Mouse (Mus musculus) MEL (cell line): ENCODE measurements around the gene P3h2. TPM values are rescaled to one million over a fixed set of nuclear protein-coding genes. Genes with fewer than 3 reads are reported as not detected.

Experiments used
- DNase-seq: peaks from one replicate; pipeline ENCODE4 v3.0.0; 2011; ENCODE audit warnings: low read depth, low spot score
- H3K27ac ChIP-seq: 2 replicates; pipeline ENCODE4 v1.5.1; 2012; ENCODE audit warnings: low read depth, mild to moderate bottlenecking, control low read depth, low read length, moderate library complexity; ENCODE audit not compliant: control insufficient read depth
- H3K27me3 ChIP-seq, 2 experiments: fragments of 150-350 bp in 1 of 2; sonication (generic) in 1 of 2; 2 replicates each; pipeline ENCODE4 v1.6.1; 2012; ENCODE audit warnings: low read length in 2 of 2, mild to moderate bottlenecking in 2 of 2, improper control_type of control experiment in 1 of 2, moderate library complexity in 1 of 2; ENCODE audit not compliant: insufficient read depth in 2 of 2, control insufficient read depth in 1 of 2
- H3K36me3 ChIP-seq, 2 experiments: 2 replicates each; pipeline ENCODE4 v1.6.1; 2012 to 2014; ENCODE audit warnings: low read length in 2 of 2, improper control_type of control experiment in 1 of 2, inconsistent platforms in 1 of 2, mild to moderate bottlenecking in 1 of 2; ENCODE audit not compliant: insufficient read depth in 2 of 2, control insufficient read depth in 1 of 2
- H3K4me1 ChIP-seq, 2 experiments: fragments of 150-350 bp in 1 of 2; sonication (generic) in 1 of 2; 2 replicates each; pipeline ENCODE4 v1.6.1; 2012; ENCODE audit warnings: low read length in 2 of 2, improper control_type of control experiment in 1 of 2, mild to moderate bottlenecking in 1 of 2; ENCODE audit not compliant: insufficient read depth in 2 of 2, control insufficient read depth in 1 of 2
- H3K4me3 ChIP-seq, 2 experiments: fragments of 150-350 bp in 1 of 2; sonication (generic) in 1 of 2; 2 replicates each; pipeline ENCODE4 v1.5.1; 2012; ENCODE audit warnings: low read depth in 2 of 2, low read length in 2 of 2, mild to moderate bottlenecking in 2 of 2, moderate library complexity in 2 of 2, control low read depth in 1 of 2, improper control_type of control experiment in 1 of 2; ENCODE audit not compliant: control insufficient read depth in 1 of 2, insufficient read depth in 1 of 2
- H3K79me2 ChIP-seq: 2 replicates; pipeline ENCODE4 v1.6.1; 2012; ENCODE audit warnings: mild to moderate bottlenecking, low read length, moderate library complexity; ENCODE audit not compliant: control insufficient read depth, poor library complexity, insufficient read depth
- H3K9ac ChIP-seq: 2 replicates; pipeline ENCODE4 v1.6.1; 2012; ENCODE audit warnings: low read depth, mild to moderate bottlenecking, control low read depth, low read length, moderate library complexity; ENCODE audit not compliant: control insufficient read depth, poor library complexity, severe bottlenecking
- H3K9me3 ChIP-seq: fragments of 150-350 bp; sonication (generic); replicated peaks from 2 replicates; pipeline ENCODE4 v1.6.1; 2012; ENCODE audit warnings: mild to moderate bottlenecking, low read length, improper control_type of control experiment, moderate library complexity; ENCODE audit not compliant: insufficient read depth
- CHD1 ChIP-seq: IDR thresholded peaks from 2 replicates; pipeline ENCODE4 v1.6.1; 2012; ENCODE audit warnings: low read depth, mild to moderate bottlenecking, inconsistent platforms, low read length, improper control_type of control experiment
- CHD2 ChIP-seq: IDR thresholded peaks from 2 replicates; pipeline ENCODE4 v1.6.1; 2011; ENCODE audit warnings: low read length, improper control_type of control experiment
- CTCF ChIP-seq, 3 experiments: IDR thresholded peaks in 2 of 3; conservative IDR thresholded peaks in 1 of 3; 2 replicates each; pipeline ENCODE4 v1.5.1; 2011 to 2012; ENCODE audit warnings: low read length in 3 of 3, low read depth in 2 of 3, mild to moderate bottlenecking in 2 of 3, improper control_type of control experiment in 1 of 3, inconsistent platforms in 1 of 3, mixed read lengths in 1 of 3, moderate library complexity in 1 of 3; ENCODE audit not compliant: control insufficient read depth in 1 of 3, insufficient read depth in 1 of 3, poor library complexity in 1 of 3, severe bottlenecking in 1 of 3
- E2F4 ChIP-seq: IDR thresholded peaks from 2 replicates; pipeline ENCODE4 v1.6.1; 2011; ENCODE audit warnings: low read depth, low read length, improper control_type of control experiment, borderline replicate concordance
- ELF1 ChIP-seq: IDR thresholded peaks from 2 replicates; pipeline ENCODE4 v1.6.1; 2014; ENCODE audit warnings: low read depth, mild to moderate bottlenecking, inconsistent platforms, low read length, improper control_type of control experiment, moderate library complexity
- EP300 ChIP-seq, 2 experiments: IDR thresholded peaks; 2 replicates each; pipeline ENCODE4 v1.6.1; 2011; ENCODE audit warnings: improper control_type of control experiment in 2 of 2, low read length in 2 of 2, low read depth in 1 of 2, mild to moderate bottlenecking in 1 of 2
- ETS1 ChIP-seq: IDR thresholded peaks from 2 replicates; pipeline ENCODE4 v1.6.1; 2012; ENCODE audit warnings: low read depth, mild to moderate bottlenecking, inconsistent platforms, low read length, improper control_type of control experiment, moderate library complexity
- GABPA ChIP-seq: IDR thresholded peaks from 2 replicates; pipeline ENCODE4 v1.6.1; 2012; ENCODE audit warnings: low read depth, mild to moderate bottlenecking, inconsistent platforms, low read length, improper control_type of control experiment, moderate library complexity
- HCFC1 ChIP-seq: IDR thresholded peaks from 2 replicates; pipeline ENCODE4 v1.6.1; 2012; ENCODE audit warnings: low read depth, mild to moderate bottlenecking, inconsistent platforms, low read length, improper control_type of control experiment, moderate library complexity
- JUND ChIP-seq: IDR thresholded peaks from 2 replicates; pipeline ENCODE4 v1.6.1; 2011; ENCODE audit warnings: low read depth, mild to moderate bottlenecking, improper control_type of control experiment, low read length
- MAFK ChIP-seq: IDR thresholded peaks from 2 replicates; pipeline ENCODE4 v1.6.1; 2011; ENCODE audit warnings: low read depth, mild to moderate bottlenecking, low read length, improper control_type of control experiment, borderline replicate concordance
- MEF2A ChIP-seq: IDR thresholded peaks from 2 replicates; pipeline ENCODE4 v1.6.1; 2014; ENCODE audit warnings: low read depth, mild to moderate bottlenecking, inconsistent platforms, low read length, improper control_type of control experiment; ENCODE audit not compliant: poor library complexity, insufficient replicate concordance, severe bottlenecking; ENCODE audit errors: extremely low read depth
- MXI1 ChIP-seq: IDR thresholded peaks from 2 replicates; pipeline ENCODE4 v1.6.1; 2011; ENCODE audit warnings: mild to moderate bottlenecking, low read depth, low read length, improper control_type of control experiment
- MYB ChIP-seq: IDR thresholded peaks from 2 replicates; pipeline ENCODE4 v1.6.1; 2011; ENCODE audit warnings: mild to moderate bottlenecking, low read depth, low read length, improper control_type of control experiment
- NELFE ChIP-seq: IDR thresholded peaks from 2 replicates; pipeline ENCODE4 v1.6.1; 2011; ENCODE audit warnings: low read depth, low read length, improper control_type of control experiment
- NRF1 ChIP-seq: IDR thresholded peaks from 2 replicates; pipeline ENCODE4 v1.6.1; 2014; ENCODE audit warnings: low read depth, mild to moderate bottlenecking, inconsistent platforms, low read length, improper control_type of control experiment, moderate library complexity; ENCODE audit not compliant: poor library complexity, insufficient read depth, severe bottlenecking
- POLR2AphosphoS2 ChIP-seq: IDR thresholded peaks from 2 replicates; pipeline ENCODE4 v1.6.1; 2011; ENCODE audit warnings: low read length, improper control_type of control experiment
- POLR2AphosphoS5 ChIP-seq: IDR thresholded peaks from 2 replicates; pipeline ENCODE4 v1.6.1; 2012; ENCODE audit warnings: low read depth, borderline replicate concordance, mild to moderate bottlenecking, inconsistent platforms, low read length, moderate library complexity, mixed read lengths
- RAD21 ChIP-seq: IDR thresholded peaks from 2 replicates; pipeline ENCODE4 v1.6.1; 2011; ENCODE audit warnings: mild to moderate bottlenecking, low read depth, low read length, improper control_type of control experiment
- SIN3A ChIP-seq: IDR thresholded peaks from 2 replicates; pipeline ENCODE4 v1.6.1; 2012; ENCODE audit warnings: low read length, improper control_type of control experiment, inconsistent platforms
- TAL1 ChIP-seq: IDR thresholded peaks from 2 replicates; pipeline ENCODE4 v1.6.1; 2012; ENCODE audit warnings: mild to moderate bottlenecking, inconsistent platforms, low read length, moderate library complexity, mixed read lengths
- TCF12 ChIP-seq: IDR thresholded peaks from 2 replicates; pipeline ENCODE4 v1.6.1; 2014; ENCODE audit warnings: low read depth, mild to moderate bottlenecking, inconsistent platforms, low read length, improper control_type of control experiment, moderate library complexity
- UBTF ChIP-seq: IDR thresholded peaks from 2 replicates; pipeline ENCODE4 v1.6.1; 2012; ENCODE audit warnings: low read depth, mild to moderate bottlenecking, inconsistent platforms, low read length, improper control_type of control experiment, moderate library complexity, borderline replicate concordance; ENCODE audit not compliant: insufficient read depth
- ZKSCAN1 ChIP-seq: IDR thresholded peaks from 2 replicates; pipeline ENCODE4 v1.6.1; 2012; ENCODE audit warnings: low read depth, mild to moderate bottlenecking, inconsistent platforms, low read length, improper control_type of control experiment, moderate library complexity
- ZMIZ1 ChIP-seq: IDR thresholded peaks from 2 replicates; pipeline ENCODE4 v1.6.1; 2012; ENCODE audit warnings: low read depth, mild to moderate bottlenecking, inconsistent platforms, low read length, improper control_type of control experiment, moderate library complexity
- ZNF384 ChIP-seq: IDR thresholded peaks from 2 replicates; pipeline ENCODE4 v1.6.1; 2012; ENCODE audit warnings: low read depth, mild to moderate bottlenecking, inconsistent platforms, low read length, improper control_type of control experiment
- polyA plus RNA-seq, 2 experiments: library from polyadenylated mRNA; stranded (reverse) in 1 of 2; unstranded in 1 of 2; fragments of >175 nt in 1 of 2; fragments of >200 nt in 1 of 2; gene quantifications; 2 replicates each; pipeline versions ENCODE4 v1.2.1 to v1.2.4; 2012; ENCODE audit warnings: low replicate concordance in 2 of 2, low read depth in 1 of 2; ENCODE audit not compliant: insufficient read length in 2 of 2, insufficient read depth in 1 of 2, missing spikeins in 1 of 2
- total RNA-seq: library from RNA; depleted of rRNA; stranded (reverse); fragments of 300-350 nt; gene quantifications from 2 replicates; pipeline ENCODE4 v1.2.3, GENCODE M21; 2012

Gene P3h2
- total and polyA plus RNA-seq, 3 experiments, result not detected

DNA sequence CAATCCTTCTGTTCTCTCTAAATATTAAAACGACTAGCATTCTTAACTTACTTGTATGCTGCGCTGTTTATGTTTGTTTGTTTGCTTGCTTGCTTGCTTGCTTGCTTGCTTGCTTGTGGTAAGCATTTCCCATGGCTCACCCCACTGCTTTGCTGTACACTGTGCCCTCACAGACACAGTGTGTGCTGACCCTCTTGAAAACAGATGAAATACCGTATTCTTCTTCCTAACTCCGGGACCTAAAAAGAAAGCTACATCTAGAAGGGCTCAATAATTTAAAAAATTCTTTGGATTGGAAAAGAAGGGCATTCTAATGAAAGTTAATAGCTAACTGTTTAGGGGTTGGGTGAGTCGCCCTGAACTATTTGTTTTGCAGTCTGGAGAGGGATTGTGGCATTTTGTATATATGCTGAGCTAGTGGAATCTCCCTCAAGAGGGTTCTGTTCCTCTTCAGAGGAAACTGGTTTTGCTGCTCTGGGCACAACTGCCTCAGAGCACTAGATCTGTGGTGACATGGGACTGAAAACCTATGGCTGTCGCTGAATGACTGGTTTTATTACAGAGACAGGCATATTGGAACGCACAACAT, 9.8 kb downstream of the P3h2 start:
- TF ChIP-seq CTCF (IDR thresholded peaks at IDR 0.05 in 2 of 3, conservative IDR thresholded peaks at IDR 0.05 in 1 of 3; ENCODE audit: control insufficient read depth in 1 of 3, insufficient read depth in 1 of 3, low read depth in 2 of 3, low read length in 3 of 3, poor library complexity in 1 of 3, severe bottlenecking in 1 of 3) (no peak), UBTF (no peak), E2F4 (no peak), TCF12 (no peak), POLR2AphosphoS2 (no peak), JUND (no peak), CHD1 (no peak), MXI1 (no peak), MYB (no peak), SIN3A (no peak), POLR2AphosphoS5 (no peak), ELF1 (no peak), ETS1 (no peak)
- H3K4me1 ChIP-seq, result no peaks in the 10 kb centered on the region
- H3K27me3 ChIP-seq, result no peaks in the 10 kb centered on the region
- no peaks in the 10 kb centered on the region for H3K36me3 ChIP-seq
- no peak overlapping the region for H3K4me3 ChIP-seq
- no peaks in the 10 kb centered on the region for H3K79me2 ChIP-seq
- H3K27ac ChIP-seq, result no peak overlapping the region
- H3K9me3 ChIP-seq, result no peaks in the 10 kb centered on the region
- no peak overlapping the region for H3K9ac ChIP-seq
- DNase-seq, result peak; percentile 2

DNA sequence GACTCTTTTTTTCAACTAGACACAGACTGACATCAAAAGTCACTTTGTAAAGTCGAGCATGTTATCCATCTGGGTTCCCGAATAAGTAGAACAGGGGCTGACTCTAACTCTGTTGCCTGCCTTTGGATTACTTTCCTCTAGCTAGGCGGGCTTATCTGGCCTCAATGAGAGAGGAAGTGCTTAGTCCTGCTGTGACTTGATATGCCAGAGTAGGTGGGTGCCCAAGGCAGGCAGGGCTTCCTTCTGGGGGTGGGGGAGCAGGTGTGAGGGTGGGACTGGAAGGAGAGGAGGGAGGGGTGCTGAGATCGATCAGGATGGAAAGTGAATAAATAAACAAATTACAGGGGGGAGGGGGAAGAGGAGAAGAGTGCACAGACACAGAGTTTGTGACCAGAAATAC, 11.7 kb downstream of the P3h2 start:
- Histone ChIP-seq H3K9ac (no peak overlapping the region), H3K9me3 (no peaks in the 10 kb centered on the region), H3K4me1 (no peaks in the 10 kb centered on the region), H3K4me3 (no peak overlapping the region), H3K79me2 (no peaks in the 10 kb centered on the region), H3K27ac (no peak overlapping the region), H3K27me3 (no peaks in the 10 kb centered on the region), H3K36me3 (no peaks in the 10 kb centered on the region)
- DNase-seq, result peak; percentile 11
- TF ChIP-seq ETS1 (no peak), GABPA (no peak), CHD2 (no peak), MAFK (no peak), HCFC1 (no peak), TAL1 (no peak), E2F4 (no peak), EP300 (IDR thresholded peaks at IDR 0.05; ENCODE audit: low read depth in 1 of 2, low read length in 2 of 2) (peak in 1 of 2 experiments; percentile 33; a peak in 1 of 4 replicates), RAD21 (no peak), MEF2A (no peak), ZKSCAN1 (no peak), TCF12 (peak; percentile 60), NELFE (no peak), NRF1 (no peak), ZNF384 (no peak), ZMIZ1 (no peak), SIN3A (no peak)
